Mouse (Mus musculus) left cerebral cortex, adult 2 months (tissue): ENCODE measurements at regions not wholly inside any gene's neighbourhood (a gene's known extent, or its start where the extent isn't known, plus 50 kb on each side); places are given as distances from the start of the nearest gene placed in this dataset.
"Not testable (repeated sequence)": the region's sequence is repeated elsewhere in the genome, so short reads cannot be mapped to it uniquely, and the experiment has no call there.

ENCODE experiments used
- DNase-seq, 2 experiments: peaks; one replicate each; pipeline ENCODE4 v3.0.0; 2021 to 2022; ENCODE audit warnings: low spot score in 2 of 2, mixed read lengths in 1 of 2; ENCODE audit errors: extremely low spot score in 1 of 2
- H3K27ac ChIP-seq: fragments of 200-600 bp; 2 replicates; pipeline ENCODE4 v1.8.1; 2022
- H3K4me3 ChIP-seq: fragments of 200-600 bp; 2 replicates; pipeline ENCODE4 v1.8.1; 2022
- CTCF ChIP-seq: fragments of 200-600 bp; IDR thresholded peaks from 2 replicates; pipeline ENCODE4 v1.8.1; 2022; ENCODE audit warnings: antibody characterized with exemption, mild to moderate bottlenecking, moderate library complexity
- intact Hi-C: fragments of 180-260 bp; cut with DNase I; formaldehyde crosslinking; loops from one replicate; pipeline ENCODE4 v1.15.1; 2025

DNA sequence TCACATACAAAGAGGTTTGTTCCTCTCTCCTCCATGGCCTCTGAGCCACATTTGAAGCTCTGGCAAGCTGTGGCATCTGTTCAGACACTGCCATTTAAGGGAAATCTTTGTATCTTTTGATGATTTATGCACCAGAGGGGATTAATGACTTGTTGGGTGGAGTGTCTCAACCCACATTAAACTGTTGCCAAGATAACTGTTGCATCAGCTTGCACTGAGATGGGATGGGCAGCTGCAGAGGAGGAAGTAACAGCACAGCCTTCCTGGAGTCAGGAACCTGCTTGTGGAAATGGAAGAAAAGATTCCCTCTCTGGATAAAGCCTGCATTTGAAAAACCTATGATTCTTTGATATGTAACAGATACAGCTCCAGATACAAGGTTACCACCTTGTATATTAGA lies 119.1 kb downstream of the Olfr721-ps1 start:
- no peak for DNase-seq
- no peak for TF ChIP-seq CTCF
- Histone ChIP-seq H3K27ac (no peak overlapping the region), H3K4me3 (no peak overlapping the region)
- intact Hi-C loops: no loop called here

DNA sequence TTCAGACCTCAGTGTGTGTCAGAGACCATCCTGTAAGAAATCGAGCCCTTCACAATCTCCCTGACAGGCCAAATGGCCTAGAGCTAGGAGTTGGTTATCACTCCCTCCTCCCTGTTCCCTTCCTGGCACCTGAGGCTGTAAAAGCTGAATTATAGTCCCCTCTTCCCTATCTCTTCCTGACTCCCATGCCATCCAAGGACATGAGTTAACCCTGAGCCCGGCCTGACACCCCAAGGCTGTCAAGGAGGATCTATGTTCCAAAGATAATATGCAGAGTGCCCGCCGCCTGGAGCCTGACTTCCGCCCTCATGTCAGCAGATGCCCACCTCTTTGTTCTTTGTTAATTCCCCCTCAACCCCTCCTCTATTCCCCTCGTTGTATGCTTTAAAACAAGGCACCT lies 120.2 kb downstream of the Olfr721-ps1 start:
- DNase-seq, intact Hi-C loops, H3K4me3 ChIP-seq, H3K27ac ChIP-seq: not testable (repeated sequence)

GRCm38 (mm10) chr14:14525225-14525624 lies 124.1 kb downstream of the Olfr721-ps1 start:
- Histone ChIP-seq H3K4me3 (no peak overlapping the region), H3K27ac (no peak overlapping the region)
- no peak for DNase-seq
- intact Hi-C loops: no loop called here
- no peak for TF ChIP-seq CTCF

- no peak overlapping the region for H3K27ac ChIP-seq
- intact Hi-C loops: no loop called here
- no peak for TF ChIP-seq CTCF
- DNase-seq: no peak
- no peak overlapping the region for H3K4me3 ChIP-seq
Measured at GRCm38 (mm10) chr14:14528437-14528836, 127.3 kb downstream of the Olfr721-ps1 start.

DNA sequence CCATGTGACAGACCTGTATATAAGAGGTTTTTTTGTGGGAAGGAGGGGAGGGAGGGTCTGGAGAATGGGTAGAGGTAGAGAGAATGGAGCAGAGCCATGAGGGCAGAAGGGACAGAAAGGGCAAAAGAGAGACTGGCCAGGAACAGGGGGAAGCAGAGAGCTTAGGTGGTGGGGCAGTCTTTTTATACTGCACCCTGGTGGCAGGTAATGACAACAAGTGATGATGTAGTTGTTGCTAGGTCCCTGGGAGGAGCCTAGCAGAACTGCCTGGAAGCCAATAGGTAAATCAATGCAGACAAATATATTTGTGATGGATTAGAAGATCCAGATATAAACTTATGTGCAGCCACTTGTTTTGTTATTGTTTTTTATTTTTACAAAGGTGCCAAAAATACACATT lies 140.1 kb downstream of the Olfr721-ps1 start:
- DNase-seq: no peak
- no peak for TF ChIP-seq CTCF
- intact Hi-C loops: no loop called here
- no peak overlapping the region for H3K4me3 ChIP-seq
- no peak overlapping the region for H3K27ac ChIP-seq

GRCm38 (mm10) chr14:14541705-14542104 lies 140.6 kb downstream of the Olfr721-ps1 start:
- no peak overlapping the region for H3K27ac ChIP-seq
- TF ChIP-seq CTCF: no peak
- intact Hi-C loops: no loop called here
- DNase-seq: no peak
- H3K4me3 ChIP-seq: no peak overlapping the region

- DNase-seq: no peak
- Histone ChIP-seq H3K4me3 (no peak overlapping the region), H3K27ac (no peak overlapping the region)
- intact Hi-C loops: no loop called here
- TF ChIP-seq CTCF: no peak
Measured at GRCm38 (mm10) chr14:14544236-14544635, 143.1 kb downstream of the Olfr721-ps1 start.

DNA sequence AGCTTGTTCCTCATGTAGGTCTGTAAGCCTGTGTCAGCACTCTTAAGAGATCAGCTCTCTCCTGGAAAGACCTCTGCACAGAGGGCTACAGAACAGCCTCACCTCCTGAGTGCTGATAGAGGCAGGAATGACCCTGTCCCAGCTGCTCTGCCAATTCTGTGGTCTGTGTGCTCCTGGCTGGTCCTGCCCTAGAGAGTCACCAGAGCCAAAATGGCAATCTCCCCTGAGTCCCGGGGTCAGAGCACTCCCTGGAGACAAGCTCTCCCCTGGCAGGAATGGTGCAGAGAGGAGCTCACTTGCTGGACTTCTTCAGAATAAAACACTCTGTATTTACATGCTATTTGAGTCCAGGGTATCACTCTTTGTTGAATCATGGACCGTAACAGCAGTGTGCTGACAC lies 149.9 kb upstream of the Slc4a7 start:
- Histone ChIP-seq H3K4me3 (no peak overlapping the region), H3K27ac (no peak overlapping the region)
- TF ChIP-seq CTCF: no peak
- DNase-seq: no peak
- intact Hi-C loops: no loop called here

- no peak for DNase-seq
- no peak; the same call in 1 of the 2 replicates for TF ChIP-seq CTCF
- intact Hi-C loops: no loop called here
- H3K4me3 ChIP-seq: no peak overlapping the region
- H3K27ac ChIP-seq: no peak overlapping the region
Measured at GRCm38 (mm10) chr14:14574851-14575250, 127.2 kb upstream of the Slc4a7 start.

DNA sequence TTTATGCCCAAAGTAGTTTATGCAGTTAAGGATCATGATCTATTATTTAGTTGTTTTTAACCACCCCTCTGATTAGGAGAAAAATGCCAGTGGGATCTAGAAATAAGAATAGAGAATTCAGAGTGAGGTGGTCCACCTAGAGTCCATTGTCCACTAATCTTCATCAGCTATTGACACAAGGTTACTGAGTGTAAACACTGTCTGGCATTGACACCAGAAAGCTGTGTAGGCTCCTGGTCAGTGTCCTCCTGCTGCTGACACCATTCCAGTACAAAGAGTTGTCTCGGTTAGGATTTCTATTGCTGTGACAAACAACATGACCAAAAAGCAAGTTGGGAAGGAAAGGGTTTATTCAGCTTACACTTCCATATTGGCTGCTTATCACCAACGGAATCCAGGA lies 110.1 kb upstream of the Slc4a7 start:
- no peak for TF ChIP-seq CTCF
- Histone ChIP-seq H3K27ac (no peak overlapping the region), H3K4me3 (no peak overlapping the region)
- intact Hi-C loops: no loop called here
- no peak for DNase-seq

DNA sequence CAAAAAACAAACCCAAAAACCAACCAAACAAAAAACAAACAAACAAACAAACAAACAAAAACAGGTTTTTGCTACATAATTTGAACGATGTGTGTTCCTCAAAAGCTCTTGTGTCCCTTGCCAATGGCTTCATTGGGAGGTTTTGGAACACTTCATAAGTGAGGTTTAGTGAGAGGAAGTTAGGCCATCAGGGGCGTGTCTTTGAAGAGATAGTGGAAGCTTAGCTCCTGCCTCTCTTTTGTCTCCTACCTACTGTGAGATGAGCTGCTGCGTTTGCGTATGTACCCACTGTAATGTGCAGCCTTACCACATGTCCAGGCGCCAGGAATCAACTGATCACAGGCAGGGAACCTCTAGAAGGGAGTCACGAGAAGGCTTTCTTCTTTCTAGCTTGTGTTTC lies 107.3 kb upstream of the Slc4a7 start:
- no peak overlapping the region for H3K4me3 ChIP-seq
- no peak for TF ChIP-seq CTCF
- DNase-seq: no peak
- H3K27ac ChIP-seq: no peak overlapping the region
- intact Hi-C loops: no loop called here

DNA sequence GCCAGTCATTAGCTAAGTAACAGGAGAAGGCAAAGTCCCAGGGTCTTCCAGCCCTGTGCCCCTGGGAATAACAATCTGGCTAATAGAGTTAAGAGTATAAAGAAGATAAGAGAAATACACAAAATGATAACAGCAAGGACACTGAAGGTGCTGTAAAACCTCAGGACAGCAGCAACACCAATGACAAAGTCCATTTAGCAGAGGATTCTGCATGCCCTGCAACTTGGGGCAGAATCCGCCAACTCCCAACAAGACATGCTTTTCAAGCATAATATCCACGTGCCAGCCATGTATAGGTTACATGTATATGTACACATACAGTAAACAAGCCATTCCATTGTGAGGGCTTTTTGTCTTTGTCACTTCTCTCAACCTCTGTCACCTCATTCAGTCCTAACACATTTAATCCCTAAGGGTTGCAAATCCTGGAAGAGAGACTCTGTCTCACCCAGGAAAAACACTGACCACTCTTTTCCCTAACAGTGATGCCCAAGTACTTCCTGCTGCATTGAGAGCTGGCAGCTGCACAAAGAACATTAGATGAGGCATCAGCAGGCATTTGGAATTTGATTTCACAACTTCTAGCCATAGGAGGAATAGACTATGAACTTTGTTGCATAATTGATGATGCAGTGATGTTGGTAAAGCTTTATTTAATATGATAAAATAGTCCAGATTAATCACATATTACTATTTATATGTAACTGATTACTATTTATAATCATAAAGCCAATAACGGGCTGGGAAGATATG lies 105.8 kb upstream of the Slc4a7 start:
- no peak overlapping the region for H3K4me3 ChIP-seq
- DNase-seq: no peak
- TF ChIP-seq CTCF: no peak
- intact Hi-C loops: no loop called here
- H3K27ac ChIP-seq: no peak overlapping the region

- no peak for DNase-seq
- no peak for TF ChIP-seq CTCF
- intact Hi-C loops: no loop called here
- no peak overlapping the region for H3K27ac ChIP-seq
- no peak overlapping the region for H3K4me3 ChIP-seq
Measured at GRCm38 (mm10) chr14:14599586-14599985, 102.5 kb upstream of the Slc4a7 start.
